Mouse (Mus musculus) spleen, postnatal 10 days (tissue): ENCODE measurements around the gene Cmya5.

Experiments used
- DNase-seq, 2 experiments: peaks; one replicate each; pipeline ENCODE4 v3.0.0; 2021 to 2022; ENCODE audit warnings: low spot score in 2 of 2

Cmya5 gene

DNA sequence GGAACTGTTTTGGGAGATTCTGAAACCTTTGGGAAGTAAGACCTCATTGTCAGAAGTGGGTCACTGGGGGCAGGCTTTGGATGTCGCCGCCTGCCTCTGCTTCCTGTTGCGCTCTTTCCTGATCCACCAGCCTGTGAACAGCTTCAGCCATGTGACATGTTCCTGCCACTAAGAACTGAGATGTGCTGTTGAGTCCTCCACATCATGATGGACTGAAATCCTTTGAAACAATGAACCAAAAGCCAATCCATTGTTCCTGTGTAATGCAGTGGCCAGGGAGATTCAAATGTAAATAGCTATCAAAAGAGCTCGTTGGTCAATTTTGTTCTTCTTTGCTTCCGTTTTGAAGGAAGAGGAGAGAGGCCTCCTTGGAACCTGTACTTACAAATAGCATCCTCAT lies 151.7 kb downstream of the Cmya5 start:
- no peak for DNase-seq
